Mouse (Mus musculus): ENCODE data around the gene Brk1.

The Brk1 gene

GRCm38 (mm10) chr6:113661353-113662241, 57.0 kb downstream of the Brk1 start:
- DNase-seq, result no peak

- no peak for DNase-seq
Observed at GRCm38 (mm10) chr6:113662964-113663700, 58.6 kb downstream of the Brk1 start.

GRCm38 (mm10) chr6:113664305-113664704, 59.7 kb downstream of the Brk1 start:
- DNase-seq, result no peak

Measured in thymus, postnatal 14 days (tissue).